Mouse (Mus musculus) regulatory T cell (primary cell): ENCODE measurements around the gene Rinl.

Source experiments
- in situ Hi-C: fragments of 300-600 bp; cut with MboI, MseI; formaldehyde crosslinking; loops from one replicate; pipeline ENCODE4 v1.15.1; 2025; ENCODE audit warnings: high pct_unique_total_duplicates

Rinl gene

GRCm38 (mm10) chr7:28808957-28809393, 20.2 kb downstream of the Rinl start:
- in situ Hi-C loops = loop anchor here (5.0 kb wide), 1 partner anchor 1788 kb away; the partner anchor contains the start of gene Zbtb32

DNA sequence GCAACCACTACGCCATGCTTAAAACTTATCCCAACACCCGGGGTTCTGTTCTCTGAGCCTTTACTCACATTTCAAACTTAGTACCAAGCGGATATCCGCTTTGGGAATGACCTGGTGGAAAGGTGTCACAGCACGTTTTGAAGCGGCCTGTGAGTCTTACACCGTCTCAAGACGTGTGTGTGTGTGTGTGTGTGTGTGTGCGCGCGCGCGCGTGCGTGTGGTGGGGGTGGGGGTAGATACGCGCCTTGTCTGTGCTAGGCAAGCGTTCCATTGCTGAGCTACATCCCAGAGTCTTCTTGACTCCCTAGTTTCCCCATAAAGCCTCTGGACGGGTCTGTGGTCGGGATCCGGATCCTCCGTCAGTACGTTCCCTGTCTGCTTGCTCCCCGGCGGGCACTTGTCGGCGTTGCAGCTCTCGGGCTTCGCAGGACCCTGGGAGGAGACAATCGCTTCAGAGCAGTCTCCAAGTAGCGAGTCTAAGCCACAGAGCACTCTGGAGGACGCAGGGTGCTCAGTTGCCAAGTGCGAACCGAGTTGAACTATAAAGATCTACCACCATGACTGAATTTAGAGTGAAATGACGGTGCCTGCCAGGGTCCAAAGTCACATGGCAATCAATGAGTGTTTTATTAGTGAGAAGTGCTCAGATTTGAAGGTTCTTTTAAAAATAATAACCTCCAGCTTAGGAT, 20.8 kb downstream of the Rinl start:
- in situ Hi-C loops = loop anchor here (5.0 kb wide), 1 partner anchor 1788 kb away; the partner anchor contains the start of gene Zbtb32

GRCm38 (mm10) chr7:28810107-28811066, 21.6 kb downstream of the Rinl start:
- in situ Hi-C loops = no loop called here

- in situ Hi-C loops = no loop called here
These were observed 22.5 kb downstream of the Rinl start for GRCm38 (mm10) chr7:28811228-28811627.

DNA sequence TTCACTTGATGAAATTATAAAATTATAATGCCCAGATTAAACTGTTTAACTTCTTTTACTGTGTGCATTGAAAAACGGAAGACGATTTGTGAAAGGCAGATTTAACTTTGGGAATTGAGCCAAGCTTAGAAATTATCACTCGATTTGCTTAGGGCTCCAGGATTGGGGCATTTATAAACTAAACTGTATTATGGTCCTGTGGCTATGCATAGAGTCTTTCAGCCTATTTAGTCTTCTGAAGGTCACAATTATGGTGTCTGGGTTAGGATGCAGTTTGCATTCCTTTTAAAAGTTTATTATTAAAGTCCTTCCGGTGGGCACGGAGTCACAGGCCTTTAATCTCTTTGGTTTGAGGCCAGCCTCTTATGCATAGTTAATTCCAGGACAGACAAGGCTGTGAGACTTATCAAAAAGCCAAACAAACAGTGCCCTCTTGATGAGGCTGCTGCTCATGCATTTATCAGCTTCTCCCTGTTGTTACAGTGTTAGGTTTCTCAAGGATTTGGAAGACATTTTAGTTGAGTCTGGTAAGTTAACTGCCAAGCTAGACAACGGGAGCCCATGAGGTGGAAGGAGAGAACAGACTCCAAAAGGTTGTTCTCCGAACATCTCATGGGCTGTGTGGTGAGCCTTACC, 23.0 kb downstream of the Rinl start:
- in situ Hi-C loops = no loop called here

DNA sequence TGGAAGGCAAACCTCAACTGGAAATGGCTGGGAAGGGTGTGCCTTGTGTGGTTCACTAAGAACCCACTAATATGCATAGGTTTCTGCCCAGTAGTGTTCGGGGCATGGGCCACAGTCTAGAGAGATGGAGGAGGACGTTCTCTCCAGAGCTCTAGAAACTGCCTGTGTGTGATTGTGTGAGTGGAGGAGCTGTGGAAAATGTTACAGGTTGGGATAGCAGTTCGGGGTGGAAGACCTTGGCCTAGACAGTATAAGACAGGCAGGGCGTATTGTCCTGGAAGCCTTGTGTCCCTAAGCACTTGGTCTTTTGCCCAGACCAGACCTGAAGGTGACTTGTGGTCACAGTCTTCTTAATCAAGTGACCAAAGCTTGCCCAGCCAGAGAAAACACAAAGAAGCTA, 23.7 kb downstream of the Rinl start:
- in situ Hi-C loops = no loop called here

DNA sequence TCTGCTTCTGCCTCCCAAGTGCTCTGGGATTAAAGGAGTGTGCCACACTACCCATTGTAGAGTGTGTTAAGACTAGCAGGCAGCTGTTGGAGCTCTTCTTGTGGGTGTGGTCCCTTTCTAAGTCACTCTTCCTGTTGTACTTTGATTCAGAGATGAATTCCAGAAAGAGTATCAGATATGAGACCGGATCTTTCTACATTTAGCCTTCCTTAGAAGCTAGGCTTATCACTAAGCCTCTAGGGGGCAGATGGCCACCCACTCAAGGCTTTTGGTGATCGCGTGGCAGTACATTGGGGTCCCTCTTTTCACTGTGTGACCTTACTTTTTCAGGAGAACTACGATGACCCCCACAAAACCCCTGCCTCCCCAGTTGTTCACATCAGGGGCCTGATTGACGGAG, 24.2 kb downstream of the Rinl start:
- in situ Hi-C loops = no loop called here

DNA sequence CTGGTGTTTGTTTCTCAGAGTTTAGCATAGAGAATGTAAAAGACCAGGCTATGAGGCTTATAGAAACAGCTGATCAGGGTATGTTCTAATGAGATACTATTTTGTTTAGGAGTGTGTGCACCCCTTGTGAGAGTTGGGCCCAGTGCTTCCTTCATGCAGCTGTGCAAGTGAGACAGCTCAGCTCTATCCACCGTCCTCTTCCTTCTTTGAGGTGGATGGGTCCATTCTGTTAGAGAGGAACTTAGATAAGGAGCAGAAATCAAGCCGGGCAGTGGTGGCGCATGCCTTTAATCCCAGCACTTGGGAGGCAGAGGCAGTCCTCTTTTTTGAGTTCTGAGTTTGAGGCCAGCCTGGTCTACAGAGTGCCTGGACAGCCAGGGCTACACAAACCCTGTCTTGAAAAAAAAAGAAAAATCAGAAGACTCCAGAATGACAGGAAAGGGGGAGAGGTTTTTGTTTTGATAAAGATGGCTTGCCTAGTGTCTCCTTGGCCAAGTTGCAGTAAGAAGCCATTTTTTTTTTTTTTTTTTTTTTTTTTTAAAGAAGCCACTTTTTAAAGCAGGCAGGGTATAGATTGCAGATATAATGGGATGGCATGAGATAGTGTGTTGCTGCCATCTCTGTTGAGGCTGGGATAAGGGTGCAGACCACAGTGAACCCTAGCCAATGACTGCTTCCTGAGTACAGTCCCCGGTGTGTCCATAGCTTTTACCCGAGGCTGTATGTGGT, 25.7 kb downstream of the Rinl start:
- in situ Hi-C loops = no loop called here

- in situ Hi-C loops = no loop called here
These were observed 26.5 kb downstream of the Rinl start for GRCm38 (mm10) chr7:28815230-28815629.

DNA sequence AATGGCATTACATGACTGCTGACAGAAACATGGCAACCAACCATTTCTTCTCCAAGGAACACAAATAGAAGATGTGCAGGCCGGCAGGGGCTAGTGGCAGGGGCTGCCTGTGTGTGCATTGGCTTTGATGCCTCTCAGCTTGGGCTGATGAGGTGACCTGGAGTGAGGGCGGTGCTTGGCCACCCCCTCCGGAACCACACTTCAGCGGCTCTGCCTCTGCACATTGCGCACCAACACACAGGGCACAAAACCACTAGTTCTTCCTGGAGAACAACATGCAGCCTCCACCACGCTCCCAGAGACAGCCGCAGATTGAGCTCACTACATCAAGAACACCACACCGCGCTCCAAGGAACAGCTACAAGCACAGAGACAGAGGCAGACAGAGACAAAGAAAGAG, 27.4 kb downstream of the Rinl start:
- in situ Hi-C loops = no loop called here

- in situ Hi-C loops = no loop called here
These were observed 28.2 kb downstream of the Rinl start for GRCm38 (mm10) chr7:28816920-28817319.

DNA sequence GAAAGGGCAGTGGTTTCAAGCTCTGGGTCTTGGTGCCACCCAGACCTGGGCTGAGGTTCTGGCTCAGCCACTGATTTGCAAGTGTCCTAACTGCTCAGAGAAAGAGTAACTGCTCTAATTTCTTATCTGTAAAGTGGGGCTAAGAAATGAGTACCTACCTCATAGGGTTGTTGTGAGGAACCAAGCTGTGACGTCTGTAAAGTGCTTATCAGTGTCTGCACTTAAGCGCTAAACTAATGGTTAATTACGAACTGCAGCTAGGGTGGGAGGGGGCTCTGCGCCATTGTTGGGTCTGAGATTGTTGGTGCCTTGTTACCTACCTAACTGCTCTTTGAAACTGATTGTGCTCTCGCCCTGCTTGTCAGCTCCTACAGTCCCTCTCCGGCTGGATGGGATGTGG, 28.8 kb downstream of the Rinl start:
- in situ Hi-C loops = no loop called here

DNA sequence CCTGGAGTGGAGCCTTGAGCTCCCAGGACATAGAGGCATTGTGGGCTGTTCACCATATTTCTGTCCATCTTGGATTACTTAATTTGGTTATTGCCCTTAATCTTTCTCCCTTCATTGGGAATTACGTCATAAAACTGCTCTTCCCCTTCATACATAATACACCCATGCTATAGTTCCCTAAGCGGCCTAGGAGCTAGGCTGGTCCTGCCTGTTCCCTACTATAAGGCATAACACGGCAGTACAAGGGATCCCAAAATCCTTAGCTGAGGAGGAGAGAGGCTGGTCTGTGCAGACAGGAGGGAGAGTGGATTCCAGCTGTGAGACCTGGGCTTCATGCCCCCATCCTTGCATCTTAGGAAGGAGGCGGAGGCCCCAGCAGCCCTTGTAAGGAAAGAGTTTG, 29.2 kb downstream of the Rinl start:
- in situ Hi-C loops = no loop called here

DNA sequence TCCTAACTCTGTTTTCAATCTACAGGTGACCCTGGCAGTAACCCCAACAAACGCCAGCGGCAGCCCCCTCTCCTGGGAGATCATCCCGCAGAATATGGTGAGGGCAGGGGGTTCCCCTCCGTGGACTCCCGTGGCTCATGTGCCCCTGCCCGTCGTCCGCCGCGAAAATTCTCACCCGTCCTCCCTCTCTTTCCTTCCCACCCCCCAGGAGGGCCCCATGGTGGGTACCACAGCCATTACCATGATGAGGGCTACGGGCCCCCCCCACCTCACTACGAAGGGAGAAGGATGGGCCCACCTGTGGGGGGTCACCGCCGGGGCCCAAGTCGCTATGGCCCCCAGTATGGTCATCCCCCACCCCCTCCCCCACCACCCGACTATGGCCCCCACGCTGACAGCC, 29.7 kb downstream of the Rinl start:
- in situ Hi-C loops = no loop called here

DNA sequence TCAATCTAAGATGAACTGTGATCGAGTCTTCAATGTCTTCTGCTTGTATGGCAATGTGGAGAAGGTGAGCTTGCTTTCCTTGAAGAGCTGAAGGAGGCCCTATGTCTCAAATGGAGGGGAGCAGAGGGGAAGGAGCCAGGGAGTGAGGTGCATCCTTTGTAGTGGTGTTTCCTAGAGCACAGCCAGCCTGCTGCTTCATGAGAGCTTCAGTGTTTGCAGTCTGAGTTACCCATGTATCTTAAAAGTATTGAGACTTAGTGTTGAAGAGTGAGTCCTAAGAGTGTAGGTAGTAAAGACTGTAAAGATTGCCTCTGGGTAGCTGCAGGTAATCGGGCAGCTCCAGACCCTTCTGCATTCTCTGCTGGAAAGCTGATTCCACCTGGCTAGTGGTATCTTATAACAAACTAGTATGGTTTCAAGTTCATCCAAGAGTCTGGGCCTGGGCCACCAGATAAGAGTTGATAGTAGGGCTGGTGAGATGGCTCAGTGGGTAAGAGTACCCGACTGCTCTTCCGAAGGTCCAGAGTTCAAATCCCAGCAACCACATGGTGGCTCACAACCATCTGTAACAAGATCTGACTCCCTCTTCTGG, 30.2 kb downstream of the Rinl start:
- in situ Hi-C loops = no loop called here

DNA sequence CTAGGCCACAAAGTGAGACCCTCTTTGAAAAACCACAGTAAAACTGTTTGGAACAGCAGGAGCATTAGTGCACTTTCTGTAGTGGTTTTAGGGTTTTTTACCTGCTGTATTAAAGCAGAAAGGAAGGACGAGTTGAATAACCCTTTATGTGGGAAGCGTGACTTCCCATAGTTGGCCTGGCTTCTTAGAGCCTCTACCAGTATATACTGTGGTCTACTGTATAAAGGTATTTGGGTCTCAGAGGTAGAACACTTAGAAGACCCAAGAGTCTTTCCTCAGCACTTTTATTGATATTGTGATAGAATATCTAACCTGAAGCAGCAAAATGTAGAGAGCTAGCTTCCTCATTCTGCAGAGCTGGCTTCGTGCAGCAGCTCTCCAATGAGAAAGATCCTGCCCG, 30.8 kb downstream of the Rinl start:
- in situ Hi-C loops = no loop called here

DNA sequence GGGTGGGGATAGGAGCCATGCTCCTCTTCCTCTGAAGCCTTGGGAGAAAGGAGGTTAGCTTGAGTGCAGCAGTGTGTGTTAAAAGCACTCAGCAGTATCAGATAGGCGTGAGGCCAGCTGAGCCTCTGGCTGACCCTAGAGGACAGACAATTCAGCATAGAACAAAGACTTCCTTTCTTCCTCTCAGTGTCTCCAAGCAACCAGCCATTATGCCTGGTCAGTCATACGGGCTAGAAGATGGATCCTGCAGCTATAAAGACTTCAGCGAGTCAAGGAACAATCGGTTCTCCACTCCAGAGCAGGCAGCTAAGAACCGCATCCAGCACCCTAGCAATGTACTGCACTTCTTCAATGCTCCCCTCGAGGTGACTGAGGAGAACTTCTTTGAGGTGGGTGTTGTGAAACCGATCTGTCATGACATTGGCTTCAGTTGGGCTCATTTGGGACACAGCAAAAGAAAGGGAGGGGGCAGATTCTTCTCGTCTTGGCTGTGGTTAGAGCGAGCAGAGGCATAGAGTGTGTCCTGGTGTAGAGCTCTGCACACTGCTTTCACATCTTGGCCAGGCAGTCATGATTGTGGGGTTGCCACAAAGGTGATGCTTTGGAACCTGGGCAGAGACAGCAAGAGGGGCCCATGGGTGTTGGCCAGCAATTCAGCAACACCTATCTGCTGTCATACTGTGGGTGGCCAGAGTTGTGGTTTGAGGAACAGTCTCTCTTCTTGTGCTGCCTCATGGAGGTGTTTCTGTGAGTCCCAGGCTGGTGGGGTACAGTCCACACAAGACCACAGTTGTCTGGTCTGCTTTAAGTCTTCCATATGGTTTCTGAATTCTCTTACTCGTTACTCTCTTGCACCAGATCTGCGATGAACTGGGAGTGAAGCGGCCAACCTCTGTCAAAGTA, 31.8 kb downstream of the Rinl start:
- in situ Hi-C loops = no loop called here

DNA sequence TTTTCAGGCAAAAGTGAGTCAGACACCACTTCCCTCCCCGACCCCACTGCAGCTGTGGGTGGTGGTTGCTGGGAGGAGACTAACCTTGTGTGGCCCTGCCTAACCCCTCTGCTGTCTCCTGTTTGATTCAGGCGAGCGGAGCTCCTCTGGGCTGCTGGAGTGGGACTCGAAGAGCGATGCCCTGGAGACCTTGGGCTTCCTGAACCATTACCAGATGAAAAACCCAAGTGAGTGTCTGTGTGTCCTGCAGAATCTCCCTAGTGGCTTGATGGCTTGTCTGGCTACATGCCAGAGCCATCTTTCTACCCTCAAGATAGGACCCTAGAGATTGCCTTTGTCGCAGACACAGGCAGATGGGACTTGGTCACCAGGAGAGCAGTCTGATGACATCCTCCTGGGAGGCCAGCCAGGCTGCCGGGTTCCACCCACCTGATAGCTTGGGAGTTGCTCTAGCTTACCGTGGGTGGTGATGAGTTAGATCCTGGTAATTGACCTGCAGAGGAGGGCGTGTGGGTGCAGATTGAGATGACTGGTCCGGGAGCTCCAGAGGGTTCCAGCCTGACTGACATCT, 32.6 kb downstream of the Rinl start:
- in situ Hi-C loops = no loop called here

DNA sequence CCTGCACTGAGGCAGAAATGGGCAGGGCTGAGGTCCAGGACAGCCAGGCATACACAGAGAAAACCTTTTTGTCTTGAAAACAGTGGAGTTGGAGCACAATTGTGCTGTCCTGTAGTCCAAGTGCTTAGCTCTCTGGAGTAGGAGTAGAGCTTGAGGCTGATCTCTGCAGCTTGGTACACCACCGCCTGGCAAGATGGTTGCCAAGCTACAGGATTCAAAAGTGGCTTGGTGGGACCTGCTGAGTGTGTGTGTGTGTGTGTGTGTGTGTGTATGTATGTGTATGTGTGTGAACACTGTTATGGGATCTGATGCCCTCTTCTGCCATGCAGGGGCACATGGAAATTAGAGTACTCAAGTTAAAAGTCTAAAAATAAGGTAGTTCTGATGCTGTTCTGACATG, 33.8 kb downstream of the Rinl start:
- in situ Hi-C loops = no loop called here
